Mouse (Mus musculus): Measurements from ENCODE around the gene Nhsl2.

DNA sequence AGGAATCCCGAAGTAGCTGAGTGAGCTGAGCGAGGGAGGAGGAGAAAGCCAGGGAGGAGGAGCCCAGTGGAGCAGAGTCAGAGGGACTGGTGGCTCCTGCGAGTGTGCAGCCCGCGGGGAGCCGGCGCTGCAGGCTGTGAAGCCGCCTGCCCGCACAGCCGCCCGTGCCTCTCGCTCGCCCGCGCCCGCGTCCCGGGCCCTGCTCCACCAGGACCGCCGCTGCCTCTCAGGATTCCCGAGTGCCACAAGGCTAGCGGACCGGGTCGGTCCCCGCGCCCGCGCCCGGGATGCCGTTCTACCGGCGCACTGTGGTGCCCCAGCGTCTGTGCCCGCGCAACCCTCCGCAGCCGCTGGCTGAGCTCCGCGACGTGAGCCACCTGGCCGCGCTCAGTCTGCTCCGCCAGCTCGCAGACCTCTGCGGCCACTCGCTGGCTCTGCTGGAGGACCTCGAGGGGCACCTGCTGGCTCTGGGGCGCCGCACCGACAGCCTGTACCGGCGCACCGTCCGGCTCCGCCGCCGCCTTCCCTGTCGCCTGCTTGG is at the start of gene Nhsl2:
- TF ChIP-seq CTCF (conservative IDR thresholded peaks at IDR 0.05; ENCODE audit: low read length), result no peak
- TF ChIP-seq POU5F1 (IDR thresholded peaks at IDR 0.05; ENCODE audit: borderline replicate concordance, low read length), result no peak
